Mouse (Mus musculus) liver, embryonic 11.5 days (tissue): ENCODE results near the gene Dhx8. TPM values are rescaled to one million over a fixed set of nuclear protein-coding genes. Genes with fewer than 3 reads are reported as not detected.
A peak's percentile ranks its signal among the peaks of the same experiment; 100 is the strongest.

Source experiments
- ATAC-seq: fragments of 200-750 bp; cut with Nextera tagmentation; replicated peaks from 2 replicates; pipeline ENCODE4 v1.8.0; 2017; ENCODE audit warnings: moderate number of reproducible peaks, mild to moderate bottlenecking, moderate TSS enrichment, moderate library complexity; ENCODE audit not compliant: low FRiP score
- DNase-seq: peaks from one replicate; pipeline ENCODE4 v3.0.0-alpha.2; 2017; ENCODE audit warnings: low spot score
- H3K27ac ChIP-seq: fragments of 300-500 bp; sonication (generic); 2 replicates; pipeline ENCODE4 v1.5.1; 2014; ENCODE audit warnings: mild to moderate bottlenecking, low read depth, low read length, control low read depth
- H3K27me3 ChIP-seq: fragments of 300-500 bp; sonication (generic); replicated peaks from 2 replicates; pipeline ENCODE4 v1.6.1; 2014; ENCODE audit warnings: low read length, mixed read lengths; ENCODE audit not compliant: control insufficient read depth, insufficient read depth
- H3K36me3 ChIP-seq: fragments of 300-500 bp; sonication (generic); 2 replicates; pipeline ENCODE4 v1.6.1; 2014; ENCODE audit warnings: mild to moderate bottlenecking, low read length, moderate library complexity, mixed read lengths; ENCODE audit not compliant: control insufficient read depth, insufficient read depth
- H3K4me1 ChIP-seq: fragments of 300-500 bp; sonication (generic); replicated peaks from 2 replicates; pipeline ENCODE4 v1.6.1; 2014; ENCODE audit warnings: low read length, mixed read lengths; ENCODE audit not compliant: control insufficient read depth, insufficient read depth
- H3K4me2 ChIP-seq: fragments of 300-500 bp; sonication (generic); 2 replicates; pipeline ENCODE4 v1.6.1; 2014; ENCODE audit warnings: mild to moderate bottlenecking, control low read depth, moderate library complexity
- H3K4me3 ChIP-seq: fragments of 300-500 bp; sonication (generic); 2 replicates; pipeline ENCODE4 v1.5.1; 2014; ENCODE audit warnings: low read depth, low read length, control low read depth
- H3K9ac ChIP-seq: fragments of 300-500 bp; sonication (generic); 2 replicates; pipeline ENCODE4 v1.6.1; 2014; ENCODE audit warnings: low read depth, low read length, control low read depth
- H3K9me3 ChIP-seq: fragments of 300-500 bp; sonication (generic); 2 replicates; pipeline ENCODE4 v1.6.1; 2016; ENCODE audit warnings: low read length, inconsistent platforms, mixed read lengths; ENCODE audit not compliant: control insufficient read depth
- WGBS: fragments of 180-500 bp; shearing (Covaris S2); extraction: QIAGEN DNeasy Blood & Tissue Kit; methylation state at CpG from one replicate; pipeline ENCODE4 v1.1.7; 2014; 5-methylcytosine and 5-hydroxymethylcytosine counted together
- polyA plus RNA-seq: library from polyadenylated mRNA; unstranded; fragments of >200 nt; fragmentation: Nextera tagmentation; extraction: Ambion mirVana; gene quantifications from 2 replicates; pipeline ENCODE4 v1.2.1, GENCODE M21; 2014

Gene Dhx8
- polyA plus RNA-seq, 1 experiment from 2014 or later: 37.6 TPM

DNA sequence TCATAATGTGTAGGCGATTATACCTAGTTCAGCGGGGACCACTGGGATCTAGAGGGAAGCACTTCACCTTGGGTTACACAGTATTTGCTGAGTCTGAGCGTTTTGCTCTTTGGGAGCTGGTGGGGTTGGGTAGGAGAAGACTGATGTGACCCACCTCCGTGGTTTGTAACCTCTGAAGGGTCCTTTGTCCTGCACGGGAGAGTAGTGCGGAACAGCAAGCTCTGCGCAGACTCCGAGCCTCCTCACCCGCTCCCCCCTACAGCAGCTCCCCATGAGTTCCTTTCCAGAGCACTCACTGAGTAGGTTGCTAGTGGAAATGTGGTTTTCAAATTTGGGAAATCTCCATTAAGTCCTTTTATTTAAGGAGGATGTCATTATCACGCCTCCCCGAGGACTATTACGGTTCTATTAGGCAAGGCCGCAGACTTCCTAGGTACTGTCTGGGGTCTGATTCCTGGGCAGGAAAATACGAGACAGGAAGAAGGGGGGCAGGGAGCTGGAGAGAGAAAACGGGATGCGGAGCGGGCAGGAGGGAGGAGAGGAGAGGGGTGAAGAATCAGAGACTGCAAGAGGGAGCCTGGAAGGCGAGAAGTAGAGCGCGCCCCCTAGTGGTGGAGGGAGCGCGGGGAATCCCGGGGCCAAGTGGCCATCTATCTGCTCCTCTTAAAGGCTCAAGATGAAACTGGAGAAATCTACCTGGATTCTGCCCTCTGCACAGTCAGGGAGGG is 81.8 kb downstream of the Dhx8 start:
- no peak overlapping the region for H3K9ac ChIP-seq
- DNase-seq (peak; percentile 79), ATAC-seq (no peak)
- no peaks in the 10 kb centered on the region for H3K9me3 ChIP-seq
- H3K4me3 ChIP-seq: 0 out of 2 replicates have a peak overlapping the region, but pooled peaks have one; percentile 1
- no peak overlapping the region for H3K27ac ChIP-seq
- 19% methylated on average over 23 of the region's 23 CpGs for WGBS
- peaks cover 5% of the 10 kb centered on the region; the same call in 1 of the 2 replicates for H3K4me1 ChIP-seq
- H3K36me3 ChIP-seq: no peaks in the 10 kb centered on the region
- peak overlapping the region; percentile 45 for H3K4me2 ChIP-seq
- H3K27me3 ChIP-seq: peaks cover 13% of the 10 kb centered on the region

DNA sequence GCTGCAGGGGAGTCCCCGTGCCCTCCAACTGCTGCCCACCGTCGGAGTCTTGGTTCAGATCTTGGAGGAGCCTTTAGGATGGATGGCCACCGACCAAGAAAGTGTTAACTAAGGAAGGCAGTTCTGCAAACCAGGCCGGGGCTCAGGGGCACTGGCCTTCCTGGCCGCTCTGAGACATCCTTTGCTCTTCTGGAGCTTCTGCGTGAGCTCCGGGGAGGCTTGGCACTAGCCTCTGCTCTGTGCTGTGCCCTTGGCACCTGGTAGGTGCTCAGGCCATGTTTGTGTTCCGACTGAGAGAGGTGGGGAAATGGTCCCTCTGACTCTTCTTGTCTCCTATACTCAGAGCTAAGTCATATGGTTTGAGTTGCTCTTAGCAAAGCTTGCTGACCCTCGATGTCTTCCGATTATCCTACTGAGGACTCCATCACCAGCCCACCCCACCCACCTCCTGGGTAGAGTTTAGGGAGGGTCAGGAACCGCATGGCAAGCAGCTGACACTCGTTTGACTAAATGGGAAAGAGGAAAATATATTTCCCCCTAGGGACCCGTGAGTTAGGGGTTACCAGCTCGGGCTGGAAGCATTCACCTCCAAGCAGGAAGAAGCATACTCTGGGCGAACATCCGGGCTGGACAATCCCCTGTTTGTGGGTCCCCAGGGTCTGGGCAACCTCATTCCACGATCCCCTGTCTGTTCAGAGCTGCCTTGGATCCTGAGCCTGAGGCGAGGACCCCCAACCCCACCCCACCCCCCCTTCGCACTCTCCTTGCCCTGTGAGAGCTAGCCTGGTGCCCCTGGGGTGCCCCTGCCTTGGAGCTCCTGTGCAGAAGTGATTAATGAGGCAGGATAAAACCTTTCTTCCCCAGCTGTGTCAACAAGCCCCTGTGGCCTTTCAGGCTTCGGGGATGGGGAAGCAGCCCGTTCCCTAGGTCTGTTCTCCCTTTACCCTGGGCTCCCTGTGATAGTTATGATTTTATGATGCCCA is 82.7 kb downstream of the Dhx8 start:
- H3K4me1 ChIP-seq: peaks cover 4% of the 10 kb centered on the region; the same call in 1 of the 2 replicates
- 0 out of 2 replicates have a peak, but pooled peaks cover 3% of the 10 kb centered on the region for H3K9me3 ChIP-seq
- peak overlapping the region; percentile 45; the same call in 1 of the 2 replicates for H3K4me2 ChIP-seq
- no peaks in the 10 kb centered on the region for H3K36me3 ChIP-seq
- ATAC-seq (no peak), DNase-seq (no peak)
- WGBS: 23% methylated on average over 22 of the region's 22 CpGs
- H3K27me3 ChIP-seq: peaks cover 11% of the 10 kb centered on the region
- no peak overlapping the region for H3K9ac ChIP-seq
- H3K27ac ChIP-seq: no peak overlapping the region
- H3K4me3 ChIP-seq: no peak overlapping the region

Other genes starting within 250 kb of the Dhx8 start
- gene Brca1, start 181.0 kb upstream of the Dhx8 start, polyA plus RNA-seq: 19.6 and 22.1 TPM in 2 replicates
- gene Nbr1, start 180.8 kb upstream of the Dhx8 start, polyA plus RNA-seq: 52.7 and 55.7 TPM in 2 replicates
- gene Tmem106a, start 150.7 kb upstream of the Dhx8 start, polyA plus RNA-seq: 6.2 and 6.8 TPM in 2 replicates
- not detected in 2 replicates for gene Gm11634, start 133.7 kb upstream of the Dhx8 start, polyA plus RNA-seq
- gene Rdm1, start 105.7 kb upstream of the Dhx8 start, polyA plus RNA-seq: 13.8 and 15.3 TPM in 2 replicates
- gene Arl4d, start 67.4 kb upstream of the Dhx8 start, polyA plus RNA-seq: 3.6 and 3.9 TPM in 2 replicates
- 3.3 and 3.9 TPM in 2 replicates for gene Etv4, start 52.5 kb downstream of the Dhx8 start, polyA plus RNA-seq
- 2.8 and 3.6 TPM in 2 replicates for gene Meox1, start 161.5 kb downstream of the Dhx8 start, polyA plus RNA-seq
- gene Sost, start 234.1 kb downstream of the Dhx8 start, polyA plus RNA-seq: not detected in 2 replicates